Mouse (Mus musculus) MEL (cell line): Measurements from ENCODE around the gene Aamp. TPM values are rescaled to one million over a fixed set of nuclear protein-coding genes. Genes with fewer than 3 reads are reported as not detected.

Experiments used
- DNase-seq: peaks from one replicate; pipeline ENCODE4 v3.0.0; 2011; ENCODE audit warnings: low read depth, low spot score
- H3K27ac ChIP-seq: 2 replicates; pipeline ENCODE4 v1.5.1; 2012; ENCODE audit warnings: low read depth, mild to moderate bottlenecking, control low read depth, low read length, moderate library complexity; ENCODE audit not compliant: control insufficient read depth
- H3K27me3 ChIP-seq, 2 experiments: fragments of 150-350 bp in 1 of 2; sonication (generic) in 1 of 2; 2 replicates each; pipeline ENCODE4 v1.6.1; 2012; ENCODE audit warnings: low read length in 2 of 2, mild to moderate bottlenecking in 2 of 2, improper control_type of control experiment in 1 of 2, moderate library complexity in 1 of 2; ENCODE audit not compliant: insufficient read depth in 2 of 2, control insufficient read depth in 1 of 2
- H3K36me3 ChIP-seq, 2 experiments: 2 replicates each; pipeline ENCODE4 v1.6.1; 2012 to 2014; ENCODE audit warnings: low read length in 2 of 2, improper control_type of control experiment in 1 of 2, inconsistent platforms in 1 of 2, mild to moderate bottlenecking in 1 of 2; ENCODE audit not compliant: insufficient read depth in 2 of 2, control insufficient read depth in 1 of 2
- H3K4me1 ChIP-seq, 2 experiments: fragments of 150-350 bp in 1 of 2; sonication (generic) in 1 of 2; 2 replicates each; pipeline ENCODE4 v1.6.1; 2012; ENCODE audit warnings: low read length in 2 of 2, improper control_type of control experiment in 1 of 2, mild to moderate bottlenecking in 1 of 2; ENCODE audit not compliant: insufficient read depth in 2 of 2, control insufficient read depth in 1 of 2
- H3K4me3 ChIP-seq, 2 experiments: fragments of 150-350 bp in 1 of 2; sonication (generic) in 1 of 2; 2 replicates each; pipeline ENCODE4 v1.5.1; 2012; ENCODE audit warnings: low read depth in 2 of 2, low read length in 2 of 2, mild to moderate bottlenecking in 2 of 2, moderate library complexity in 2 of 2, control low read depth in 1 of 2, improper control_type of control experiment in 1 of 2; ENCODE audit not compliant: control insufficient read depth in 1 of 2, insufficient read depth in 1 of 2
- H3K79me2 ChIP-seq: 2 replicates; pipeline ENCODE4 v1.6.1; 2012; ENCODE audit warnings: mild to moderate bottlenecking, low read length, moderate library complexity; ENCODE audit not compliant: control insufficient read depth, poor library complexity, insufficient read depth
- H3K9ac ChIP-seq: 2 replicates; pipeline ENCODE4 v1.6.1; 2012; ENCODE audit warnings: low read depth, mild to moderate bottlenecking, control low read depth, low read length, moderate library complexity; ENCODE audit not compliant: control insufficient read depth, poor library complexity, severe bottlenecking
- H3K9me3 ChIP-seq: fragments of 150-350 bp; sonication (generic); replicated peaks from 2 replicates; pipeline ENCODE4 v1.6.1; 2012; ENCODE audit warnings: mild to moderate bottlenecking, low read length, improper control_type of control experiment, moderate library complexity; ENCODE audit not compliant: insufficient read depth
- CHD2 ChIP-seq: IDR thresholded peaks from 2 replicates; pipeline ENCODE4 v1.6.1; 2011; ENCODE audit warnings: low read length, improper control_type of control experiment
- CTCF ChIP-seq, 3 experiments: IDR thresholded peaks in 2 of 3; conservative IDR thresholded peaks in 1 of 3; 2 replicates each; pipeline ENCODE4 v1.5.1; 2011 to 2012; ENCODE audit warnings: low read length in 3 of 3, low read depth in 2 of 3, mild to moderate bottlenecking in 2 of 3, improper control_type of control experiment in 1 of 3, inconsistent platforms in 1 of 3, mixed read lengths in 1 of 3, moderate library complexity in 1 of 3; ENCODE audit not compliant: control insufficient read depth in 1 of 3, insufficient read depth in 1 of 3, poor library complexity in 1 of 3, severe bottlenecking in 1 of 3
- E2F4 ChIP-seq: IDR thresholded peaks from 2 replicates; pipeline ENCODE4 v1.6.1; 2011; ENCODE audit warnings: low read depth, low read length, improper control_type of control experiment, borderline replicate concordance
- ELF1 ChIP-seq: IDR thresholded peaks from 2 replicates; pipeline ENCODE4 v1.6.1; 2014; ENCODE audit warnings: low read depth, mild to moderate bottlenecking, inconsistent platforms, low read length, improper control_type of control experiment, moderate library complexity
- EP300 ChIP-seq, 2 experiments: IDR thresholded peaks; 2 replicates each; pipeline ENCODE4 v1.6.1; 2011; ENCODE audit warnings: improper control_type of control experiment in 2 of 2, low read length in 2 of 2, low read depth in 1 of 2, mild to moderate bottlenecking in 1 of 2
- HCFC1 ChIP-seq: IDR thresholded peaks from 2 replicates; pipeline ENCODE4 v1.6.1; 2012; ENCODE audit warnings: low read depth, mild to moderate bottlenecking, inconsistent platforms, low read length, improper control_type of control experiment, moderate library complexity
- JUND ChIP-seq: IDR thresholded peaks from 2 replicates; pipeline ENCODE4 v1.6.1; 2011; ENCODE audit warnings: low read depth, mild to moderate bottlenecking, improper control_type of control experiment, low read length
- KAT2A ChIP-seq: conservative IDR thresholded peaks from 2 replicates; pipeline ENCODE4 v1.6.1; 2012; ENCODE audit warnings: low read depth, low read length, improper control_type of control experiment, inconsistent platforms
- MAX ChIP-seq: IDR thresholded peaks from 2 replicates; pipeline ENCODE4 v1.6.1; 2011; ENCODE audit warnings: low read length, improper control_type of control experiment
- MAZ ChIP-seq: IDR thresholded peaks from 2 replicates; pipeline ENCODE4 v1.6.1; 2012; ENCODE audit warnings: low read depth, mild to moderate bottlenecking, inconsistent platforms, low read length, improper control_type of control experiment
- MXI1 ChIP-seq: IDR thresholded peaks from 2 replicates; pipeline ENCODE4 v1.6.1; 2011; ENCODE audit warnings: mild to moderate bottlenecking, low read depth, low read length, improper control_type of control experiment
- MYC ChIP-seq: IDR thresholded peaks from 2 replicates; pipeline ENCODE4 v1.6.1; 2011; ENCODE audit warnings: low read depth, mild to moderate bottlenecking, low read length, improper control_type of control experiment, moderate library complexity
- NELFE ChIP-seq: IDR thresholded peaks from 2 replicates; pipeline ENCODE4 v1.6.1; 2011; ENCODE audit warnings: low read depth, low read length, improper control_type of control experiment
- NRF1 ChIP-seq: IDR thresholded peaks from 2 replicates; pipeline ENCODE4 v1.6.1; 2014; ENCODE audit warnings: low read depth, mild to moderate bottlenecking, inconsistent platforms, low read length, improper control_type of control experiment, moderate library complexity; ENCODE audit not compliant: poor library complexity, insufficient read depth, severe bottlenecking
- POLR2A ChIP-seq, 2 experiments: IDR thresholded peaks; 2 replicates each; pipeline ENCODE4 v1.6.1; 2011 to 2012; ENCODE audit warnings: low read length in 2 of 2, mild to moderate bottlenecking in 2 of 2, control low read depth in 1 of 2, improper control_type of control experiment in 1 of 2, low read depth in 1 of 2, moderate library complexity in 1 of 2; ENCODE audit not compliant: control insufficient read depth in 1 of 2, insufficient read depth in 1 of 2, poor library complexity in 1 of 2
- POLR2AphosphoS2 ChIP-seq: IDR thresholded peaks from 2 replicates; pipeline ENCODE4 v1.6.1; 2011; ENCODE audit warnings: low read length, improper control_type of control experiment
- POLR2AphosphoS5 ChIP-seq: IDR thresholded peaks from 2 replicates; pipeline ENCODE4 v1.6.1; 2012; ENCODE audit warnings: low read depth, borderline replicate concordance, mild to moderate bottlenecking, inconsistent platforms, low read length, moderate library complexity, mixed read lengths
- RCOR1 ChIP-seq: IDR thresholded peaks from 2 replicates; pipeline ENCODE4 v1.6.1; 2012; ENCODE audit warnings: low read depth, mild to moderate bottlenecking, inconsistent platforms, low read length, improper control_type of control experiment
- SIN3A ChIP-seq: IDR thresholded peaks from 2 replicates; pipeline ENCODE4 v1.6.1; 2012; ENCODE audit warnings: low read length, improper control_type of control experiment, inconsistent platforms
- TBP ChIP-seq: IDR thresholded peaks from 2 replicates; pipeline ENCODE4 v1.8.0; 2011; ENCODE audit warnings: low read depth, low read length, improper control_type of control experiment
- UBTF ChIP-seq: IDR thresholded peaks from 2 replicates; pipeline ENCODE4 v1.6.1; 2012; ENCODE audit warnings: low read depth, mild to moderate bottlenecking, inconsistent platforms, low read length, improper control_type of control experiment, moderate library complexity, borderline replicate concordance; ENCODE audit not compliant: insufficient read depth
- USF1 ChIP-seq: IDR thresholded peaks from 2 replicates; pipeline ENCODE4 v1.6.1; 2014; ENCODE audit warnings: low read depth, mild to moderate bottlenecking, inconsistent platforms, low read length, improper control_type of control experiment, moderate library complexity
- ZMIZ1 ChIP-seq: IDR thresholded peaks from 2 replicates; pipeline ENCODE4 v1.6.1; 2012; ENCODE audit warnings: low read depth, mild to moderate bottlenecking, inconsistent platforms, low read length, improper control_type of control experiment, moderate library complexity
- polyA plus RNA-seq, 2 experiments: library from polyadenylated mRNA; stranded (reverse) in 1 of 2; unstranded in 1 of 2; fragments of >175 nt in 1 of 2; fragments of >200 nt in 1 of 2; gene quantifications; 2 replicates each; pipeline versions ENCODE4 v1.2.1 to v1.2.4; 2012; ENCODE audit warnings: low replicate concordance in 2 of 2, low read depth in 1 of 2; ENCODE audit not compliant: insufficient read length in 2 of 2, insufficient read depth in 1 of 2, missing spikeins in 1 of 2
- total RNA-seq: library from RNA; depleted of rRNA; stranded (reverse); fragments of 300-350 nt; gene quantifications from 2 replicates; pipeline ENCODE4 v1.2.3, GENCODE M21; 2012; rRNA removed

Gene Aamp
- total RNA-seq (107 and 108 TPM in 2 replicates), polyA plus RNA-seq (100 to 1,000 TPM in 1 of 2 experiments, not detected in 1; 169 TPM)

DNA sequence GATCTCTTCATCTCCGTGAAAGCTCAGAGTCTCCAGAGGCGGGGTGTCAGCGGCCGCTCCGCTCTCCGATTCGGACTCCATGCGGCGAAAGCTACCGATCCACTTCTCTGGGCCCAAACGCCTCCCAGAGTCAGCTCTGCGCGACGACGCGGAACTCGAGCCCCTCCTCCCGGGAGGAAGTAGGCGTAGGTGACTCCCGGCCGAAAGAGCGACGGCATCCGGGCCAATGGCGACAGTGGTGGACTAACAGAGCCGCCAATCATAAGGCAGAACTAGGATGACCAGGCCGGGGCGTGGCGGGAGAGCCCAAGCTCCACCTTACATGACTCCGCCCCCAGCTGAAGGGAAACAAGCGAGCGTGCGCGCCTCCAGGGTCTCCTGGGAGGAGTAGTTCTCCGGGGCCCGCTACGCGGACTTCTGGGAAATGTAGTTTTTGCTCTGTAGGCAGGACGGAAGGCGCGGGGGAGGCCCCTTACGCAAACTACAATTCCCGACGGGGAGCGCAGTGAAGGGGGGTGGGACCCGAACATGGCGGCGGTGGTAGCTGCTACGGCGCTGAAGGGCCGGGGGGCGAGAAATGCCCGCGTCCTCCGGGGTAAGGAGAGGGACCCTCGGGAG lies at the start of gene Aamp, which contains the start of gene Pnkd:
TSS of gene Aamp (minus strand) at position 196 of the 618 bp plus-strand sequence.
TSS of gene Pnkd (plus strand) at position 388 of the 618 bp plus-strand sequence.
- Histone ChIP-seq H3K79me2 (peaks cover 9% of the 10 kb centered on the region), H3K27me3 (no peaks in the 10 kb centered on the region), H3K9me3 (no peaks in the 10 kb centered on the region), H3K27ac (peak within 1 kb of the TSS; percentile 5; the same call in 1 of the 2 replicates), H3K4me3 (peak within 1 kb of the TSS; percentile 67 to 84), H3K9ac (peak within 1 kb of the TSS; percentile 78), H3K4me1 (peaks cover 0 to 3% of the 10 kb centered on the region in 2 experiments; a peak in 2 of 4 replicates), H3K36me3 (peaks cover 0 to 2% of the 10 kb centered on the region in 2 experiments; a peak in 1 of 4 replicates)
- peak; percentile 100 for DNase-seq
- TF ChIP-seq HCFC1 (peak; percentile 98), MAX (peak; percentile 53; the same call in 1 of the 2 replicates), ZMIZ1 (0 out of 2 replicates have a peak, but pooled peaks have one; percentile 39), UBTF (no peak), E2F4 (no peak), MAZ (peak; percentile 62; the same call in 1 of the 2 replicates), MXI1 (peak; percentile 77), USF1 (0 out of 2 replicates have a peak, but pooled peaks have one; percentile 8), CTCF (IDR thresholded peaks at IDR 0.05 in 2 of 3, conservative IDR thresholded peaks at IDR 0.05 in 1 of 3; ENCODE audit: control insufficient read depth in 1 of 3, insufficient read depth in 1 of 3, low read depth in 2 of 3, low read length in 3 of 3, poor library complexity in 1 of 3, severe bottlenecking in 1 of 3) (0 out of 6 replicates have a peak, but pooled peaks of 1 of the 3 experiments have one; percentile 4), MYC (peak; percentile 28; the same call in 1 of the 2 replicates), CHD2 (peak; percentile 39; the same call in 1 of the 2 replicates), JUND (no peak), EP300 (IDR thresholded peaks at IDR 0.05; ENCODE audit: low read depth in 1 of 2, low read length in 2 of 2) (no peak), SIN3A (peak; percentile 98), NELFE (peak; percentile 60), TBP (no peak), POLR2AphosphoS5 (no peak), POLR2AphosphoS2 (peak; percentile 50; the same call in 1 of the 2 replicates), POLR2A (IDR thresholded peaks at IDR 0.05; ENCODE audit: control insufficient read depth in 1 of 2, insufficient read depth in 1 of 2, low read depth in 1 of 2, low read length in 2 of 2, poor library complexity in 1 of 2) (peak; percentile 10 to 81; a peak in 3 of 4 replicates), NRF1 (peak; percentile 82), ELF1 (peak; percentile 84), RCOR1 (no peak), KAT2A (peak; percentile 98)
